Mouse (Mus musculus) ES-E14 (cell line): Measurements from ENCODE around the gene Stx7. TPM values are rescaled to one million over a fixed set of nuclear protein-coding genes. Genes with fewer than 3 reads are reported as not detected.
"Not testable (repeated sequence)": the region's sequence is repeated elsewhere in the genome, so short reads cannot be mapped to it uniquely, and the experiment has no call there.

ENCODE experiments used
- DNase-seq: peaks from one replicate; pipeline ENCODE4 v3.0.0-alpha.2; 2013; ENCODE audit warnings: low read depth, low spot score
- H3K27ac ChIP-seq: 2 replicates; pipeline ENCODE4 v1.5.1; 2012; ENCODE audit warnings: low read depth, mild to moderate bottlenecking, low read length, moderate library complexity, mixed read lengths; ENCODE audit not compliant: poor library complexity, insufficient read depth, severe bottlenecking
- H3K36me3 ChIP-seq: 2 replicates; pipeline ENCODE4 v1.6.1; 2012; ENCODE audit warnings: mild to moderate bottlenecking, low read length, moderate library complexity, mixed read lengths; ENCODE audit not compliant: control insufficient read depth, poor library complexity, insufficient read depth, severe bottlenecking
- H3K4me1 ChIP-seq, 2 experiments: fragments of 150-350 bp in 1 of 2; sonication (generic) in 1 of 2; 2 replicates each; pipeline ENCODE4 v1.6.1; 2012; ENCODE audit warnings: low read length in 2 of 2, mild to moderate bottlenecking in 1 of 2, mixed read lengths in 1 of 2; ENCODE audit not compliant: control insufficient read depth in 2 of 2, insufficient read depth in 2 of 2, poor library complexity in 1 of 2
- H3K4me3 ChIP-seq, 2 experiments: fragments of 150-350 bp in 1 of 2; sonication (generic) in 1 of 2; 2 replicates each; pipeline ENCODE4 v1.5.1; 2012; ENCODE audit warnings: low read length in 2 of 2, low read depth in 1 of 2, mild to moderate bottlenecking in 1 of 2, mixed read lengths in 1 of 2; ENCODE audit not compliant: insufficient read depth in 1 of 2, poor library complexity in 1 of 2, severe bottlenecking in 1 of 2
- H3K9ac ChIP-seq: 2 replicates; pipeline ENCODE4 v1.6.1; 2012; ENCODE audit warnings: low read depth, mild to moderate bottlenecking, low read length, mixed read lengths; ENCODE audit not compliant: poor library complexity, insufficient read depth, severe bottlenecking
- H3K9me3 ChIP-seq: fragments of 150-350 bp; sonication (generic); 2 replicates; pipeline ENCODE4 v1.6.1; 2012; ENCODE audit warnings: low read depth, mild to moderate bottlenecking, low read length; ENCODE audit not compliant: control insufficient read depth, insufficient read depth
- CHD2 ChIP-seq: IDR thresholded peaks from 2 replicates; pipeline ENCODE4 v1.6.1; 2014; ENCODE audit warnings: mild to moderate bottlenecking, low read depth, low read length, inconsistent platforms
- HCFC1 ChIP-seq: IDR thresholded peaks from 2 replicates; pipeline ENCODE4 v1.6.1; 2012; ENCODE audit warnings: low read length, inconsistent platforms, borderline replicate concordance; ENCODE audit not compliant: insufficient read depth
- MAFK ChIP-seq: IDR thresholded peaks from 2 replicates; pipeline ENCODE4 v1.6.1; 2014; ENCODE audit warnings: mild to moderate bottlenecking, low read depth, low read length, inconsistent platforms; ENCODE audit not compliant: insufficient read depth
- ZC3H11A ChIP-seq: IDR thresholded peaks from 2 replicates; pipeline ENCODE4 v1.6.1; 2012; ENCODE audit warnings: low read depth, mild to moderate bottlenecking, inconsistent platforms, low read length, borderline replicate concordance
- ZNF384 ChIP-seq: IDR thresholded peaks from 2 replicates; pipeline ENCODE4 v1.6.1; 2012; ENCODE audit warnings: low read depth, low read length, inconsistent platforms
- in situ Hi-C, 2 experiments: fragments of 600-800 bp; cut with MboI; formaldehyde crosslinking; loops; one replicate each; pipeline ENCODE4 v1.15.1; 2025; ENCODE audit warnings: low sequenced_read_pairs in 2 of 2, inconsistent platforms in 1 of 2; ENCODE audit not compliant: unreplicated experiment in 2 of 2
- total RNA-seq: library from RNA; depleted of rRNA; stranded (reverse); fragments of 300-350 nt; gene quantifications from 2 replicates; pipeline ENCODE4 v1.2.3, GENCODE M21; 2012; rRNA removed

Stx7 gene
- 27.0 and 44.5 TPM in 2 replicates for total RNA-seq

GRCm38 (mm10) chr10:24149135-24149781, at the start of gene Stx7:
Stx7 (plus strand) TSS chr10:24149302.
- H3K9ac ChIP-seq: peak within 1 kb of the TSS; percentile 90
- in situ Hi-C loops: no loop called here
- no peaks in the 10 kb centered on the region for H3K36me3 ChIP-seq
- no peaks in the 10 kb centered on the region; a peak in 1 of 4 replicates for H3K4me1 ChIP-seq
- no peaks in the 10 kb centered on the region for H3K9me3 ChIP-seq
- H3K4me3 ChIP-seq: peak within 1 kb of the TSS; percentile 79 to 95
- TF ChIP-seq HCFC1 (0 out of 2 replicates have a peak, but pooled peaks have one; percentile 16), ZNF384 (no peak), ZC3H11A (no peak), MAFK (no peak), CHD2 (no peak)
- DNase-seq: peak; percentile 82
- H3K27ac ChIP-seq: peak within 1 kb of the TSS; percentile 8; the same call in 1 of the 2 replicates

- not testable (repeated sequence) for H3K9ac ChIP-seq, H3K36me3 ChIP-seq, H3K9me3 ChIP-seq, H3K4me3 ChIP-seq, H3K27ac ChIP-seq, H3K4me1 ChIP-seq, DNase-seq
- in situ Hi-C loops: loop anchor here in 1 of 2 experiments (25.0 kb wide), 1 partner anchor 290 kb away; no protein-coding TSS in a partner anchor
Measured at GRCm38 (mm10) chr10:24101812-24102211, 47.3 kb upstream of the Stx7 start, which contains the start of gene Taar8c. Taar8c (minus strand) TSS chr10:24101912.

DNA sequence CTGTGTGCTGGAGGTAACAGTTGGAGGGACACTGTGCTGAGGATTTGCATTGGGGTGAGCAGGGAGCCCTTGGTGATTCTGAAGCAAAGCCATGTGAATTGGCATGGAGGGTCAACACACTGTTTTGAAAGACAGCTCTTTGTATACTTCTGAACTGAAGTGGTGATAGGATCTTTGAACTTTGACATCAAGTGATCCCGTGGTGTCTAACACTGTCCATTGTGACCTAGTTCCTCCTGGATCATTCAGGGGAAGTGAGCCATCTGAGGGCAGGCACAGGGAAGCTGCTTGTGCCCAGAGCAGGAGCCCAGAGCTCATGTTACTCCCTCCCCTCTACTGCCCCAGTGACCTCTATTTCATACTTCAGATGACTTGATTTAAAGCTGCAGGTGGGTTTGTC, 45.8 kb upstream of the Stx7 start:
- H3K36me3 ChIP-seq, H3K27ac ChIP-seq, H3K9ac ChIP-seq, DNase-seq, H3K9me3 ChIP-seq, H3K4me1 ChIP-seq, H3K4me3 ChIP-seq: not testable (repeated sequence)
- in situ Hi-C loops: loop anchor here in 1 of 2 experiments (25.0 kb wide), 1 partner anchor 291 kb away; no protein-coding TSS in a partner anchor

DNA sequence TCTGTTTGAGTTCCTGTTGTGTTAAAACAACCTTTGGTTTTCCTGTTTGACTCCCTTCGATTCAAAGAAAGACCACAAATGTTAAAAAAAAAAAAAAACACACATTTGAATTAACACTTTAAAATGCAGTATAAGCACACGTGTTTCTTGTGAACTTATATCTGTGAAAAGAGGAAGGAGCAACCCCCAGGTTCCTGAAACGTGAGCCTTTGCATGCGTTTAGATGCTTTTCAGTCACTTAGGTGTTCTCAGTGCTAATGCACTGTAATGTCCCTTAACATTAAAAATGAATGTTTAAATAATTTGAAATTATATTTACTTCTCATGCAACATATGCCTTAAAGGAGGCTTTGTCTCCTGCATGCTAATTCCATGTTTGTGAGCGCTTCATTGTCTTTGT, 41.4 kb upstream of the Stx7 start:
- in situ Hi-C loops: loop anchor here in 1 of 2 experiments (25.0 kb wide), 1 partner anchor 295 kb away; no protein-coding TSS in a partner anchor
- no peak overlapping the region for H3K9ac ChIP-seq
- no peaks in the 10 kb centered on the region for H3K4me1 ChIP-seq
- H3K9me3 ChIP-seq: no peaks in the 10 kb centered on the region
- TF ChIP-seq ZNF384 (no peak), CHD2 (no peak), ZC3H11A (no peak), MAFK (no peak), HCFC1 (no peak)
- H3K4me3 ChIP-seq: no peak overlapping the region
- H3K27ac ChIP-seq: no peak overlapping the region
- H3K36me3 ChIP-seq: no peaks in the 10 kb centered on the region
- DNase-seq: no peak

GRCm38 (mm10) chr10:24108236-24108635, 40.9 kb upstream of the Stx7 start:
- no peak for DNase-seq
- TF ChIP-seq HCFC1: no peak
- no peak for TF ChIP-seq ZC3H11A
- TF ChIP-seq ZNF384: no peak
- TF ChIP-seq MAFK: no peak
- no peak for TF ChIP-seq CHD2
- H3K27ac ChIP-seq: no peak overlapping the region
- H3K9me3 ChIP-seq: no peaks in the 10 kb centered on the region
- no peak overlapping the region for H3K4me3 ChIP-seq
- H3K4me1 ChIP-seq: no peaks in the 10 kb centered on the region
- in situ Hi-C loops: loop anchor here in 1 of 2 experiments (25.0 kb wide), 1 partner anchor 296 kb away; no protein-coding TSS in a partner anchor
- H3K9ac ChIP-seq: no peak overlapping the region
- H3K36me3 ChIP-seq: no peaks in the 10 kb centered on the region

DNA sequence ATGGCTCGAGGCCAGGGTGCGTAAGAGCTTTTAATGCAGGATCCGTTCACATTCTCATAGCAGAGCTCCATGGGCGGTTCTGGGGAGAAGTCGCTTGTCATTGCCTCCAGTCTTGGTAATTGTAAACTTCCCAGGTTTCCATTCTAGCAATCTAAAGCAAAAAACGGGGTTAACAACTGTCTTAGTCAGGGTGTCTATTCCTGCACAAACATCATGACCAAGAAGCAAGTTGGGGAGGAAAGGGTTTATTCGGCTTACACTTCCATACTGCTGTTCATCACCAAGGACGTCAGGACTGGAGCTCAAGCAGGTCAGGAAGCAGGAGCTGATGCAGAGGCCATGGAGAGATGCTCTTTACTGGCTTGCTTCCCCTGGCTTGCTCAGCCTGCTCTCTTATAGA, 39.7 kb upstream of the Stx7 start, which contains the start of gene Taar9:
Gene Taar9 (minus strand): TSS at position 101 of the 400 bp plus-strand sequence.
- DNase-seq, H3K4me1 ChIP-seq, H3K4me3 ChIP-seq, H3K9me3 ChIP-seq, H3K27ac ChIP-seq, H3K9ac ChIP-seq, H3K36me3 ChIP-seq: not testable (repeated sequence)
- in situ Hi-C loops: loop anchor here in 1 of 2 experiments (25.0 kb wide), 1 partner anchor 297 kb away; no protein-coding TSS in a partner anchor
